Mouse (Mus musculus) heart, postnatal 0 days (tissue): ENCODE results near the gene Btbd17.

Source experiments
- CTCF ChIP-seq: IDR thresholded peaks from 2 replicates; pipeline ENCODE4 v1.5.1; 2016; ENCODE audit warnings: antibody characterized with exemption, control low read depth, low read depth
- EP300 ChIP-seq: IDR thresholded peaks from 2 replicates; pipeline ENCODE4 v1.6.1; 2016; ENCODE audit warnings: antibody characterized with exemption, low read depth

DNA sequence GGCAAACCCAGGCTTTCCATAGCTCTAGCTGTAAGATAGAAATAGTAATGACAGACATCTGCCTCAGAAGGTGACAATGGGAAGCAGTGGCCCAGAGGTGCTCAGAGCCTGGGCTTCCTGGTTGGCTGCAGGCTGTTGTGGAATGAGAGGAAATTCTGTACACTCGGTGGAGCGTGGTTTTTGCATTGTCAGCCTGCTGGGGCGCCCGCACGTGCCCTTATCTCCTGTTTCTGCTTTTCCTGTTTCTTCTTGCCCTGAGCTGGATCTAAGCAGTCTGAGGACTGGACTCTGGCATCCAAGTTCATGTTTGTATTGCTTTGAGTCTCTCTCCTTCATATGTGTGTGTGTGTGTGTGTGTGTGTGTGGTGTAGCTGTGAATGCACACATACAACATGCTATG lies 30.9 kb upstream of the Btbd17 start:
- TF ChIP-seq CTCF (no peak), EP300 (no peak)
